Mouse (Mus musculus) cerebellum, adult 2 months (tissue): ENCODE results near the gene Ankrd10.

ENCODE experiments used
- CTCF ChIP-seq: fragments of 200-500 bp; IDR thresholded peaks from 2 replicates; pipeline ENCODE4 v1.5.1; 2011; ENCODE audit warnings: low read depth, mild to moderate bottlenecking, control low read depth, low read length, moderate library complexity, borderline replicate concordance; ENCODE audit not compliant: insufficient read depth
- POLR2A ChIP-seq: fragments of 200-500 bp; IDR thresholded peaks from 2 replicates; pipeline ENCODE4 v1.6.1; 2011; ENCODE audit warnings: low read length, control low read depth, borderline replicate concordance; ENCODE audit not compliant: insufficient read depth

DNA sequence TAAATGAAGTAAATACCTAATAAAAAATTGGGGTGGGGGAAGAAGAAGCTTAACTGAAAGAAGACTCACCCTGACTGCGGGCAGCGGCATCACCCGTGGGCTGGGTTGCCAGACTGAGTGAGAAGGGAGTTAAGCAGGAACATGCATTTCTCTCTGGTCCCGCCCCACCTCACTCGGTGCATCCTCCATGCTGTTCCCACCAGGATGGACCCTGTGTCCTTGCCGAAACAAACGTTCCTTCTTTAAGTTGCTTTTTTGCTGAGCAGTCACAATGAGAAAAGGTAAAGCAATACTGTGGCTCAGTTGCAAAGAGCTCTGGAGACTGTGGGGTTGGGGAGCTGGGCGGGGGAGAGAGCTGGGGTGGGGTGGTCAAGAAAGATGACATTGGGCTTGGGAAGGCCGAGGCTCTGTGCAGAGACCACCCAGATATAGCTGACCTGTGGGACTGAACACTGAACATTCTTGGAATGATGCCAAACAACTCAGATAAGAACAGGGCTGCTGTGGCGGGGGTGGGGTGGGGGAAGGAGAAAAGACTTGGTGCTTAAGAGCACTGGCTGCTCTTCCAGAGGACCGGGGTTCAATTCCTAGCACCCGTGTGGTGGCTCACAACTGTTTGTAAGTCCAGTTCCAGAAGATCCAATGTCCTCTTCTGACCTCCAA lies 42.2 kb downstream of the Ankrd10 start:
- TF ChIP-seq CTCF: no peak
- TF ChIP-seq POLR2A: no peak
